Mouse (Mus musculus) lung, embryonic 16.5 days (tissue): Measurements from ENCODE around the gene Xkr7. TPM values are rescaled to one million over a fixed set of nuclear protein-coding genes. Genes with fewer than 3 reads are reported as not detected.
A peak's percentile ranks its signal among the peaks of the same experiment; 100 is the strongest.

ENCODE experiments used
- ATAC-seq: fragments of 200-750 bp; cut with Nextera tagmentation; 2 replicates; pipeline ENCODE4 v1.8.0; 2017; ENCODE audit warnings: low read depth, mild to moderate bottlenecking, moderate library complexity
- H3K27ac ChIP-seq: fragments of 300-500 bp; sonication (generic); 2 replicates; pipeline ENCODE4 v1.5.1; 2014; ENCODE audit warnings: mild to moderate bottlenecking, control low read depth, low read length
- H3K27me3 ChIP-seq: fragments of 300-500 bp; sonication (generic); 2 replicates; pipeline ENCODE4 v1.6.1; 2014; ENCODE audit warnings: low read depth, low read length, mixed read lengths; ENCODE audit not compliant: control insufficient read depth, insufficient read depth
- H3K36me3 ChIP-seq: fragments of 300-500 bp; sonication (generic); 2 replicates; pipeline ENCODE4 v1.6.1; 2014; ENCODE audit warnings: low read length; ENCODE audit not compliant: control insufficient read depth, insufficient read depth
- H3K4me1 ChIP-seq: fragments of 300-500 bp; sonication (generic); replicated peaks from 2 replicates; pipeline ENCODE4 v1.6.1; 2014; ENCODE audit warnings: low read length, mixed read lengths; ENCODE audit not compliant: control insufficient read depth, insufficient read depth
- H3K4me2 ChIP-seq: fragments of 300-500 bp; sonication (generic); 2 replicates; pipeline ENCODE4 v1.6.1; 2014; ENCODE audit warnings: low read depth, low read length, control low read depth
- H3K4me3 ChIP-seq: fragments of 300-500 bp; sonication (generic); 2 replicates; pipeline ENCODE4 v1.5.1; 2014; ENCODE audit warnings: mild to moderate bottlenecking, low read length, control low read depth
- H3K9ac ChIP-seq: fragments of 300-500 bp; sonication (generic); 2 replicates; pipeline ENCODE4 v1.6.1; 2014; ENCODE audit warnings: low read length, control low read depth
- H3K9me3 ChIP-seq: fragments of 300-500 bp; sonication (generic); 2 replicates; pipeline ENCODE4 v1.6.1; 2016; ENCODE audit warnings: low read length; ENCODE audit not compliant: control insufficient read depth
- WGBS: fragments of 180-500 bp; shearing (Covaris S2); extraction: QIAGEN DNeasy Blood & Tissue Kit; methylation state at CpG from one replicate; pipeline ENCODE4 v1.1.7; 2014; 5-methylcytosine and 5-hydroxymethylcytosine counted together
- polyA plus RNA-seq: library from polyadenylated mRNA; unstranded; fragments of >200 nt; fragmentation: Nextera tagmentation; extraction: Ambion mirVana; gene quantifications from 2 replicates; pipeline ENCODE4 v1.2.1, GENCODE M21; 2015

The Xkr7 gene
- polyA plus RNA-seq, 1 experiment from 2014 or later: not detected

DNA sequence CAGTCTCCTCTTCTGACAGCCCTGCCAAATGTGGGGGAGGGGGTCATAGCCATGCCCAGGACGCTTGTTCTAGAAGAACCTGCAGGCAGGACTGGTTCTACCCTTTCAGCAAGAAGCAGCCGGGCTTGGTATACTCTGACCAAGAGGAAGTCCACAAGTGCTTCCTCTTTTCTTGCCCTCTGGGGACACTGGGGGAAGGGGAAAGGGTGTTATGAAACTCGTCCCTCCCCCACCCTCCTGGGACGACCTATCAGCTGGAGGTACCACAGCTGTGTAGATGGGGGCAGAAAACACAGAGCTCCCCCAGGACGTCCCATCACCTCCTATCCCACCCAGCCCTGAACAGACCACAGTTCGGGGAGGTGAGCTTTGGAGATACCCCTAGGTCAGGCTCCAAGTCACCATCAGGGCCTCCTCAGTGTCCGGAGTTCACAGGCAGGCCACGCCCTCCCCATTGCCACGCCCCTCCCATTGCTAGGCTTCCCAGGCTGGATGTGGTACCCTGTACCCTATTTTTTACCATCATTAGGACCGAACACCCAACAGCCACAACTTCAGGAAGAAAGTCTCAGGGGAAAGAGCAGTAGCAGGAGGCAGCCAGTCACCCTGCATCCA lies 59.0 kb downstream of the Xkr7 start:
- H3K4me3 ChIP-seq: no peak overlapping the region
- H3K9ac ChIP-seq: no peak overlapping the region
- no peaks in the 10 kb centered on the region for H3K36me3 ChIP-seq
- no peaks in the 10 kb centered on the region; the same call in 1 of the 2 replicates for H3K4me1 ChIP-seq
- peak; percentile 45 for ATAC-seq
- no peaks in the 10 kb centered on the region for H3K9me3 ChIP-seq
- no peak overlapping the region for H3K4me2 ChIP-seq
- WGBS: 21% methylated on average over 10 of the region's 10 CpGs
- no peaks in the 10 kb centered on the region for H3K27me3 ChIP-seq
- no peak overlapping the region for H3K27ac ChIP-seq

Other genes with a start within 250 kb of the Xkr7 start
- gene Bcl2l1, start 200.1 kb upstream of the Xkr7 start, polyA plus RNA-seq: 120 and 121 TPM in 2 replicates
- gene Tpx2, start 183.9 kb upstream of the Xkr7 start, polyA plus RNA-seq: 85.8 and 101 TPM in 2 replicates
- 0.16 and 0.43 TPM in 2 replicates for gene Mylk2, start 120.5 kb upstream of the Xkr7 start, polyA plus RNA-seq
- 9.1 and 9.3 TPM in 2 replicates for gene Foxs1, start 98.6 kb upstream of the Xkr7 start, polyA plus RNA-seq
- 0.14 TPM in 1 of 2 replicates, not detected in the other for gene Dusp15, start 80.2 kb upstream of the Xkr7 start, polyA plus RNA-seq
- 1.5 and 2.5 TPM in 2 replicates for gene Ttll9, start 69.4 kb upstream of the Xkr7 start, polyA plus RNA-seq
- gene Pdrg1, start 16.4 kb upstream of the Xkr7 start, polyA plus RNA-seq: 101 and 114 TPM in 2 replicates
- 2.8 and 3.5 TPM in 2 replicates for gene Ccm2l, start 34.1 kb downstream of the Xkr7 start, polyA plus RNA-seq
- gene Hck, start 76.6 kb downstream of the Xkr7 start, polyA plus RNA-seq: 4.5 and 6.9 TPM in 2 replicates
- 74.9 and 79.0 TPM in 2 replicates for gene Tm9sf4, start 129.5 kb downstream of the Xkr7 start, polyA plus RNA-seq
- 8.4 and 8.7 TPM in 2 replicates for gene Tspyl3, start 193.6 kb downstream of the Xkr7 start, polyA plus RNA-seq
- gene Plagl2, start 209.6 kb downstream of the Xkr7 start, polyA plus RNA-seq: 14.4 and 17.1 TPM in 2 replicates
- gene Pofut1, start 209.7 kb downstream of the Xkr7 start, polyA plus RNA-seq: 6.2 and 6.7 TPM in 2 replicates